Mouse (Mus musculus) embryonic facial prominence, embryonic 14.5 days (tissue): ENCODE data around the gene Hgf. TPM values are rescaled to one million over a fixed set of nuclear protein-coding genes. Genes with fewer than 3 reads are reported as not detected.

Source experiments
- ATAC-seq: fragments of 200-750 bp; cut with Nextera tagmentation; 2 replicates; pipeline ENCODE4 v1.8.0; 2017; ENCODE audit warnings: low read depth, moderate number of reproducible peaks, moderate TSS enrichment
- DNase-seq: peaks from one replicate; pipeline ENCODE4 v3.0.0-alpha.2; 2015; ENCODE audit warnings: low spot score
- H3K27ac ChIP-seq: fragments of 300-500 bp; sonication (generic); replicated peaks from 2 replicates; pipeline ENCODE4 v1.5.1; 2014; ENCODE audit warnings: low read depth, mild to moderate bottlenecking, low read length, moderate library complexity
- H3K27me3 ChIP-seq: fragments of 300-500 bp; sonication (generic); replicated peaks from 2 replicates; pipeline ENCODE4 v1.6.1; 2014; ENCODE audit warnings: low read length; ENCODE audit not compliant: control insufficient read depth, insufficient read depth
- H3K36me3 ChIP-seq: fragments of 300-500 bp; sonication (generic); 2 replicates; pipeline ENCODE4 v1.6.1; 2014; ENCODE audit warnings: low read length, mixed read lengths; ENCODE audit not compliant: control insufficient read depth, insufficient read depth
- H3K4me1 ChIP-seq: fragments of 300-500 bp; sonication (generic); 2 replicates; pipeline ENCODE4 v1.6.1; 2014; ENCODE audit warnings: antibody characterized with exemption, low read length; ENCODE audit not compliant: control insufficient read depth, insufficient read depth
- H3K4me2 ChIP-seq: fragments of 300-500 bp; sonication (generic); 2 replicates; pipeline ENCODE4 v1.6.1; 2014; ENCODE audit warnings: low read depth, mild to moderate bottlenecking, low read length, moderate library complexity, mixed read lengths
- H3K4me3 ChIP-seq: fragments of 300-500 bp; sonication (generic); 2 replicates; pipeline ENCODE4 v1.5.1; 2014; ENCODE audit warnings: low read depth, mild to moderate bottlenecking, low read length
- H3K9ac ChIP-seq: fragments of 300-500 bp; sonication (generic); 2 replicates; pipeline ENCODE4 v1.6.1; 2014; ENCODE audit warnings: low read depth, mild to moderate bottlenecking, low read length, moderate library complexity, mixed read lengths
- H3K9me3 ChIP-seq: fragments of 300-500 bp; sonication (generic); 2 replicates; pipeline ENCODE4 v1.6.1; 2016; ENCODE audit warnings: low read length; ENCODE audit not compliant: control insufficient read depth
- WGBS: fragments of 180-500 bp; shearing (Covaris S2); extraction: QIAGEN DNeasy Blood & Tissue Kit; methylation state at CpG from one replicate; pipeline ENCODE4 v1.1.7; 2014; 5-methylcytosine and 5-hydroxymethylcytosine counted together
- polyA plus RNA-seq: library from polyadenylated mRNA; unstranded; fragments of >200 nt; fragmentation: Nextera tagmentation; extraction: Ambion mirVana; gene quantifications from 2 replicates; pipeline ENCODE4 v1.2.1, GENCODE M21; 2014

The Hgf gene
- polyA plus RNA-seq, 1 experiment from 2014 or later, result 4.3 TPM

DNA sequence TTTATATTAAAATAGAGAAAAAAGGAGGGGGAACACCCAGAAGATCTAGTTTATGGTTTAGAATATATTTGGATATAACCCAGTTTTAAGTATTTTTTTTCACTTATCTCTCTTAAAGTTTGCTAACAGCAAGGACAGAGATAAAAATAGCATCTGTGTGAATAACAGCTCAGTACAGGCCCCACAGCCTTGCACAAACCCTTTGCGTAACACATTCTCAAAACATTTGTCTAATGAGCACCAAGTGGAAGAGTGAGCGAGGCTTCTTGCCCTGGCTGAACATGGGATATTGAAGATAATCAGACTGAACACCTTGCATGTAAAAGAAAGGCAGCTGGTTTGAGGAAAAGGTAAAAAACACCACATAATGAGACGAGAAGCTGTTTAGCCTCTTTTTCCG lies 15.7 kb downstream of the Hgf start:
- H3K4me3 ChIP-seq, result no peak overlapping the region
- 76% methylated on average over 4 of the region's 4 CpGs for WGBS
- no peak overlapping the region for H3K27ac ChIP-seq

DNA sequence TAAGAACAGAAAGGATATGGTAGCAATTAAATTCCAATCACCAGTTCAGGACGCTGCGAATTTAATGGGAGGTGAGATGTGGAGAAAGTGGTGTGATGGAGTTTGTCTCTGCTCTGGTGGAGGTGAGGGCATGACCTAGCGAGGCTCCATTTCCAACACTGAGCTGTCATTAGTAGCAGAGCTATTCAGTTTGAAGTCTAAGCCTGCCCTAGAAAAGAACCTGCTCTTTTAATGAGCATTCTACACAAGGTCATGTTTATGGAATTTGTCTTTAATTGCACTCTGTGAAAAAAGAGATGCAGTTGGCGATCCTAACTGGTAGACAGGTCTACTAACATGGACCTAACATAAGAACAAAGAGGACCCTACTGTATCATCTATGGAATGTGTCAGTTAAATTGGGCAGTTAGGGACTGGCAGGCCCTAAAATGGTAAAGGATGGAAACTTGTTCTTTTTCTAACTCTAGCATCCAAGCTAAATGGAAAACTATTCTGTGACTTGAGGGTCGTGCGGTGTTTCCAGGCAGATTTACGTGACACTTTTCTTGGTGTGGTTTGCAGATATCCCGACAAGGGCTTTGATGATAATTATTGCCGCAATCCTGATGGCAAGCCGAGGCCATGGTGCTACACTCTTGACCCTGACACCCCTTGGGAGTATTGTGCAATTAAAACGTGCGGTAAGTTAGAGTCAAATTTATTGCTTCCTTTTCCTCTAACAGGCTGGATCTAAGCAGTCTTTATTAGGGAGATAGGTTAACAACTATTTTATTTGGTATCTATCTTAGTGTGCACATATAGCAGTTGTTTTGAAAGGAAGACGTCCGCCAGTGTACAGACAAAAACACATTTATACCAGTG lies 24.8 kb downstream of the Hgf start:
- DNase-seq (no peak), ATAC-seq (no peak)
- Histone ChIP-seq H3K4me3 (no peak overlapping the region), H3K4me1 (no peaks in the 10 kb centered on the region), H3K27me3 (no peaks in the 10 kb centered on the region), H3K36me3 (no peaks in the 10 kb centered on the region), H3K9ac (no peak overlapping the region), H3K27ac (no peak overlapping the region), H3K9me3 (no peaks in the 10 kb centered on the region), H3K4me2 (no peak overlapping the region)
- WGBS, result 56% methylated on average over 14 of the region's 14 CpGs

More for the DNA sequence above, 15.7 kb downstream of the Hgf start:
- H3K27me3 ChIP-seq, result no peaks in the 10 kb centered on the region
- 0 out of 2 replicates have a peak, but pooled peaks cover 4% of the 10 kb centered on the region for H3K36me3 ChIP-seq
- DNase-seq, result no peak
- H3K4me1 ChIP-seq, result 0 out of 2 replicates have a peak, but pooled peaks cover 3% of the 10 kb centered on the region
- no peak overlapping the region for H3K9ac ChIP-seq
- H3K4me2 ChIP-seq, result no peak overlapping the region
- ATAC-seq, result no peak
- H3K9me3 ChIP-seq, result no peaks in the 10 kb centered on the region

DNA sequence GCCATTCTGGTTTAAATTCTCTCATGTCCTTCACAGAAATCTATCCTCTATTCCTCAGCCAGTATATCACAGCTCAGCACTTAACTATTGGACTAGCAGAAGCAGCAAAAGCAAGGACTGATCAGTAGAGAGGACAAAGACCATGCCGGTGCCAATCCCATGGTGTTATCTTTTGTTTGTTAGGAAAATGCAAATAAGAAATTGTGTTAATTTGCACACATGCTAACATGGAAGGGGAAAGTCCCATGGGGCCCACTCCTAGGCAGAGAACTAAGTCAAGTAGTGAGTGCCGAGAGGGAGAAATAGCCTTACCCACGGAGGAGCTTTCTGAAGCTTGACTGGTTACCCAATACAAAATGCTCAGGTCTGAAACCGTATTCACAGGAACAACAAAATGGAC lies 42.4 kb downstream of the Hgf start:
- Histone ChIP-seq H3K27me3 (no peaks in the 10 kb centered on the region), H3K36me3 (no peaks in the 10 kb centered on the region), H3K27ac (no peak overlapping the region), H3K9ac (no peak overlapping the region), H3K4me1 (no peaks in the 10 kb centered on the region; the same call in 1 of the 2 replicates), H3K4me2 (no peak overlapping the region), H3K9me3 (no peaks in the 10 kb centered on the region), H3K4me3 (no peak overlapping the region)
- DNase-seq (no peak), ATAC-seq (no peak)
- 84% methylated on average over 4 of the region's 4 CpGs for WGBS

DNA sequence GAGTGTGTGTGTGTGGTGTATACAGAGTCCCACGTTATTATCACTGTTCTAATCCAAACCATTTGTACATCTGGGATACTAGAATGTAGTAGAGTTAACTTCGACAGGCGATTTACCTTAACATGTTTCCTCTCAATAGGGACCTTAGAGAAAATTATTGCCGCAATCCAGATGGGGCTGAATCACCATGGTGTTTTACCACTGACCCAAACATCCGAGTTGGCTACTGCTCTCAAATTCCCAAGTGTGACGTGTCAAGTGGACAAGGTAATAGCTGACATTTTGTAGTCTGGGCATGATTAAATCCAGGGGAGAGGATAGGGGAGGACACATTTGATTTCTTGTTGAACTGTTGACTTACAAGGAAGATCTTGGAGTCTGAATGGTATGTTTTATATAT lies 44.7 kb downstream of the Hgf start:
- Histone ChIP-seq H3K27ac (no peak overlapping the region), H3K4me1 (no peaks in the 10 kb centered on the region), H3K4me3 (no peak overlapping the region), H3K27me3 (no peaks in the 10 kb centered on the region), H3K9me3 (no peaks in the 10 kb centered on the region), H3K4me2 (no peak overlapping the region), H3K9ac (no peak overlapping the region), H3K36me3 (no peaks in the 10 kb centered on the region)
- no peak for ATAC-seq
- no peak for DNase-seq
- WGBS, result 30% methylated on average over 6 of the region's 6 CpGs

DNA sequence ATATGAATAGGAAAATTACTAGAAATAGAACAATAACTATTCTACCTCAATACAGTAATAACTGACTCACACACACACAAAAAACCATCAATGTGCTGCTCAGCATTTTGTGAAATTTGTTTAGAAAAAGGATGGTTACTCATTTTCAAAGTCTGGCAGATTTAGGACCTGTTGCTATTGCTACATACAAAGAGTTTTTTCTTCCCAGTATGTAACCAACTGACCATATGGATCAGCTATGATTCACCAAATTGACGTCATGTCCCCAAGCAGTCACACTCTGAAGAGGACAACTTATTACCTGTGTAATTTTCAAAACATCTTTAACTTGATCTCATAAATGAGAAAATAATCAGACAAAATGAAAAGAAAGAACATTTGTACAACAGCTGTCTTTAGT lies 48.2 kb downstream of the Hgf start:
- H3K27ac ChIP-seq, result no peak overlapping the region
- WGBS, result 73% methylated on average over 1 of the region's 1 CpGs
- H3K4me3 ChIP-seq, result no peak overlapping the region
- no peaks in the 10 kb centered on the region for H3K27me3 ChIP-seq
- no peak overlapping the region for H3K4me2 ChIP-seq
- H3K36me3 ChIP-seq, result no peaks in the 10 kb centered on the region
- H3K9me3 ChIP-seq, result no peaks in the 10 kb centered on the region
- DNase-seq, result no peak
- ATAC-seq, result no peak
- no peak overlapping the region for H3K9ac ChIP-seq
- H3K4me1 ChIP-seq, result no peaks in the 10 kb centered on the region

DNA sequence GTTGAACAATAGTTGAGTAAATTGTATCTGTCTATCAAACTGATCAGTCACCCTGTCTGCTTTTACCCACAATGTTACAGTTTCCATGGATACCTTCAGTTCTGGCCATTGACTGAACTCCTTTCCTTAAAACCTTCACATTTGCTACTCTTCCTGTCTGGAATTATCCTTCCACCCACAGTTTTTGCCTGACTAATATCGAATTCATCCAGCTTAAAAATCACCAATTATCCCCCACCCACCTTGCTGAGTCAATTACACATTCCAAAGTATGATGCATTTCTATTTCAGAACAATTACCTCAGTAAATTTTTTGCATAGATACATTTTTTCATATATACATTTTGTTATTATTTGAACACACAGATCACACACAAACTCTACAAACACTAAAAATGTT lies 79.7 kb downstream of the Hgf start:
- Histone ChIP-seq H3K4me2 (no peak overlapping the region), H3K9me3 (no peaks in the 10 kb centered on the region), H3K36me3 (no peaks in the 10 kb centered on the region), H3K27ac (no peak overlapping the region), H3K27me3 (no peaks in the 10 kb centered on the region), H3K4me1 (no peaks in the 10 kb centered on the region), H3K4me3 (no peak overlapping the region), H3K9ac (no peak overlapping the region)
- 71% methylated on average over 1 of the region's 1 CpGs for WGBS
- ATAC-seq, result no peak
- no peak for DNase-seq

DNA sequence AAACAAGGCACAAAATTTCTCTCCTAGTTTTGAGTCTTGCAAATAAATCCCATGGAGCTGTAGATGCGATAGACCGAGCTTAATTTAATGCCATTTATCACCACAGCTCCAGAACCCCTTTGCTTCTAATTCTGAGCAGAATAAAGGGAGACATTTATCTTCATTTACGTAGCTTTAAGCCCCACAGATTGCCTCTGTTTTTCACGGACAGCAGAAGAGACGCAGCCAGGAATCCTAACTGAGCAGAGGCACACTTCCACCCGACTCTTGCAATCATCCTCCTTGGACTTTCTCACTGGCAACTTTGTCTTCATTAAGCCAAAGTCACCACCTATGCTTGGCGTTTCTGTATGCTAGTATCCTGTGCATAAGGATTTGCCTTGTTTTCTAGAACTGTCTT lies 93.1 kb downstream of the Hgf start:
- Histone ChIP-seq H3K36me3 (no peaks in the 10 kb centered on the region), H3K27ac (no peak overlapping the region), H3K9ac (no peak overlapping the region), H3K4me3 (no peak overlapping the region), H3K27me3 (no peaks in the 10 kb centered on the region), H3K9me3 (no peaks in the 10 kb centered on the region), H3K4me2 (no peak overlapping the region), H3K4me1 (no peaks in the 10 kb centered on the region)
- DNase-seq, result no peak
- no peak for ATAC-seq
- WGBS, result 73% methylated on average over 7 of the region's 7 CpGs

DNA sequence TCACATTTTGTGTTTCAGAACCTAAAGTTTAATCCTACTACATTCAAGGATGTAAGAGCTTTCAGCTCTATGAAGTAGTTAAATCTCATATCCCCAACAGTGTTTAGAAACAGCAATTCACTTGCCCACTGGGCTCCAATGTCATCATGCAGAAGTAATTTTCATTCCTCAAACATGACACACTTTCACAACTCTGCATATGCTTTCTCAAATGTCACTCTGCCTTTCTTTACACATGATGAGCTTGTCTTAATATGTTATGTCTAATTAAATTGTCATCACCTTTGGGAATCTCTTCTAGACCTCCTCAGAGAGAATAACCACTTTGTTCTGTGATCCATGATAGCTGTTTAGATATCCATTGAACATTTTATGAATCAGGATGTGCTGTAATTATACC lies 94.4 kb downstream of the Hgf start:
- no peak overlapping the region for H3K9ac ChIP-seq
- H3K27ac ChIP-seq, result no peak overlapping the region
- no peaks in the 10 kb centered on the region for H3K9me3 ChIP-seq
- H3K4me3 ChIP-seq, result no peak overlapping the region
- no peaks in the 10 kb centered on the region for H3K4me1 ChIP-seq
- DNase-seq, result no peak
- no peak overlapping the region for H3K4me2 ChIP-seq
- H3K36me3 ChIP-seq, result no peaks in the 10 kb centered on the region
- H3K27me3 ChIP-seq, result no peaks in the 10 kb centered on the region
- ATAC-seq, result no peak

DNA sequence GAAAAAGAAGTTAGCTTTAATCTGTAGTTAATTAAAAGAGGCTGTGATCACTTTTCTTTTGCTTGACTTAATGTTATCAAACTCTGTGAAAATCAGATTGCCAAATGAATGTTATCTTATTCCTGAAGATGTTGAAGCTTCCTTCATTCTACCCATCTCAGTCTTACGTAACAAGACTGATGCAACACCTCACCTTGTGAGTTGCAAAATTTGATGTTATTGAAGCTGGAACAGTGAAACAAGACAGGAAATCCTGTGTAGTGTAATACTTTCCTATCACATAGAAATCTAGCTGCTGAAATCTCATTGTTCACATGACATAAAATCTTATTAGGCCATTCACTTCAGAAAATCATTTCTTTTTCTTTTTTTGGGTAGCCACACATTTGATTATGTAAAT lies 96.9 kb downstream of the Hgf start:
- Histone ChIP-seq H3K4me1 (no peaks in the 10 kb centered on the region), H3K36me3 (no peaks in the 10 kb centered on the region), H3K9ac (no peak overlapping the region), H3K27me3 (no peaks in the 10 kb centered on the region), H3K4me3 (no peak overlapping the region), H3K4me2 (no peak overlapping the region), H3K27ac (no peak overlapping the region), H3K9me3 (no peaks in the 10 kb centered on the region)
- WGBS, result 89% methylated on average over 1 of the region's 1 CpGs
- ATAC-seq (no peak), DNase-seq (no peak)
